Mouse (Mus musculus) CD4-positive, CD25-positive, alpha-beta regulatory T cell, adult 4 months (primary cell): ENCODE results near the gene Ipo8. TPM values are rescaled to one million over a fixed set of nuclear protein-coding genes. Genes with fewer than 3 reads are reported as not detected.

Experiments used
- ATAC-seq: one replicate; pipeline ENCODE4 v1.8.0; 2017
- polyA plus RNA-seq, 2 experiments: library from polyadenylated mRNA; unstranded; fragments of 100-300 nt; shearing (Covaris generic); gene quantifications; one replicate each; pipeline ENCODE4 v1.2.1; 2017

Gene Ipo8
- polyA plus RNA-seq, 2 experiments from 2014 or later, result 15.6 to 19.5 TPM

- no peak for ATAC-seq
Observed at GRCm38 (mm10) chr6:148751400-148751799, 79.9 kb downstream of the Ipo8 start.

DNA sequence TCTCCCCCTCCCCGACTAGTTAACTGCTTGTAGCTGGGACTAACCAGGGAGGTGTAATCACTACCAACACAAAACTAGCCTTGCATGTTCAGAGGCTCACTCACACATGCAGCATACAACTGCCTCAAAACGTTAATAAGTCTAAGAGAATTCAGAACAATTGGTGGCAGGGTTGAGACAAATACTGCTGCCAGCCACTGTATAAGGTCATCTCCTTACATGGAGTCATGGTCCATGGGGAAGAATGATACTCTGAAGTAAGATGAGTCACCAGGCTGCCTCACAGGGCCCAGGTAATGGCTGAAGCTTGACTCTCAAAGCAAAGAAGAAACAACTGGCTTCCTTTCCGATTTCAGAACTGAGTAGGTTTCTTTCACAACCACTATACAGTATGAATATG, 81.1 kb downstream of the Ipo8 start:
- ATAC-seq, result no peak

DNA sequence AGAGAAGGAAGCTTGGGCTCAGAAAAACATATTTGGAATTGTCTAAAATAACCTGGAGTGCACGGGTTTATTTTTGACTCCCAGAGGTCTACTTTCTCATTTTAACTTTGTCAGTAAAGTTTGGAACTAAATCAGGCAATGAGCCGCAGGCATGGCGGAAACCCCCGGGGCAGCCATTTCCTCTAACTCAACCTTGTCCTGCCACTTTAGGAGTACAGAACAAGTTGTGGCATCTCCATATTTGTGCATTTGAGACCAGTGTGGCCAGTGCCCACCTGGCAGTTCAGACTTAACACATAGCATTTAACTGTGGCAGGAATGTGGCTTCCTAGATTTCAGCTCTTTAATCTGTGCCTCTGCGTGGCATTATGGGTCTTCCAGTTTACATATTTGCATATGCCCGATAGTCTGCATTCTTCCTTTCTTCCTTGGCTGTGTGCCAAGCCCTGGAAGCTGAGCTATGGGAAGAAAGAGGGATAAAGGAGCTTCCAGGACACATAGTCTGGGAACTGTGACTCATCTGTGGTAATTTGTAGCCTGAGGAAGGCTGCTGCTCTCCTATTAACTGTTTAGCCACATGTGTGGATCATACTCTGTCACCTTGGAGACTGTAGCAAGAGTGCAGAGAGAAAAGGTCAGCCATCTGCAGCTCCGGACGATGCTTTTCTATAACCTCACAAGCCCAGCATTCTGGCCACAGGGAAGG, 90.6 kb downstream of the Ipo8 start:
- no peak for ATAC-seq

GRCm38 (mm10) chr6:148736390-148736789, 94.9 kb downstream of the Ipo8 start:
- no peak for ATAC-seq

- ATAC-seq, result no peak
Observed at GRCm38 (mm10) chr6:148734012-148734411, 97.3 kb downstream of the Ipo8 start.

DNA sequence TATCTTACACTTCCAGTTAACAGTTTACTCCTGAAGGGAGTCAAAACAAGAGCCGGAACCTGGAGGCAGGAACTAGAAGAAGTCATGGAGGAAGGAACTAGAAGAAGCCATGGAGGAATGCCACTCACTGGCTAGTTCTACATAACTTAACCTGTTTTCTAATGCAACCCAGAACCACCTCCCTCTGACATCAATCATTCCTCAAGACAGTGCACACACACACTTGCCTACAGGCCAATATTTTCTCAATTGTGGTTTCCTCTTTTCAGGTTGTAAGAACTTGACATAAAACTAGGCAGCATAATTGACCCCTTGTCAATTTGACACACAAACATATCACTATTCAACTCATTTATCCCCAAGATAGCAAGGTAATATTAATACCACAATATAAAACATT, 98.3 kb downstream of the Ipo8 start:
- ATAC-seq, result no peak

DNA sequence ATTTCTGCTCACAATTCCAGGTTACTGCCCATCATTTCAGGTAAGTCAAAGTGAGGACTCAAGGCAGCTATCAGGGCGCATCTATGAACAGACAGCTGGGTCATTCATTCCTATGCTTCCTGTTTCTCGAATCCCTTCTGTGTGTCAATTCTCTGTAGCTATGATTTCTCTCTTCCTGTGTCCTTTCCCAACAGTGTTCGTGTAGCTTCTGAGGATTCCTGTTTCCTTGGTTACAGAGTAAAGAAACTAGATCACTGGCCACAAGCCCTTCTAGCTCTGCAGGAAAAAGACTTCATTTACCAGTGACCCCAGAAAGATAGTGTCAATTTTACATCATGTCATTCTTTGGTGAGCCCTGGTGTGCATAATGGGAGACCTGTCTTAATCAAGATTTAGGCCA, 102.7 kb downstream of the Ipo8 start:
- no peak for ATAC-seq

- ATAC-seq, result no peak
Observed at GRCm38 (mm10) chr6:148727871-148728524, 103.3 kb downstream of the Ipo8 start.

GRCm38 (mm10) chr6:148724453-148724852, 106.8 kb downstream of the Ipo8 start:
- no peak for ATAC-seq

Other genes starting within 250 kb of the Ipo8 start
- 1 to 10 TPM; 4.8 to 5.8 TPM for gene Caprin2, start 64.8 kb upstream of the Ipo8 start, polyA plus RNA-seq
- 10 to 100 TPM; 61.1 to 67.1 TPM for gene Sinhcaf, start 115.0 kb upstream of the Ipo8 start, polyA plus RNA-seq